Mouse (Mus musculus) erythroblast, embryonic 14.5 days (primary cell): ENCODE data around the gene Cwc15. TPM values are rescaled to one million over a fixed set of nuclear protein-coding genes. Genes with fewer than 3 reads are reported as not detected.

Experiments
- H3K27me3 ChIP-seq: 2 replicates; pipeline ENCODE4 v1.6.1; 2012; ENCODE audit warnings: inconsistent platforms; ENCODE audit not compliant: control insufficient read depth
- H3K36me3 ChIP-seq: 2 replicates; pipeline ENCODE4 v1.6.1; 2012; ENCODE audit warnings: mild to moderate bottlenecking, inconsistent platforms; ENCODE audit not compliant: control insufficient read depth
- H3K4me1 ChIP-seq: 2 replicates; pipeline ENCODE4 v1.6.1; 2012; ENCODE audit warnings: inconsistent platforms; ENCODE audit not compliant: control insufficient read depth
- H3K4me3 ChIP-seq: replicated peaks from 2 replicates; pipeline ENCODE3; 2012; ENCODE audit warnings: moderate library complexity, mild to moderate bottlenecking, inconsistent platforms
- H3K9me3 ChIP-seq: 2 replicates; pipeline ENCODE4 v1.6.1; 2012; ENCODE audit warnings: low read length, inconsistent platforms, mixed read lengths; ENCODE audit not compliant: control insufficient read depth
- GATA1 ChIP-seq: IDR thresholded peaks from 2 replicates; pipeline ENCODE4 v1.6.1; 2012; ENCODE audit warnings: low read length, inconsistent platforms, mixed read lengths
- TAL1 ChIP-seq: IDR thresholded peaks from 3 replicates; pipeline ENCODE4 v1.6.1; 2012; ENCODE audit warnings: low read length, inconsistent platforms, mixed read lengths
- polyA plus RNA-seq: library from polyadenylated mRNA; stranded (reverse); fragments of >175 nt; gene quantifications from 2 replicates; pipeline ENCODE4 v1.2.3, GENCODE M21; 2012

Gene Cwc15
- polyA plus RNA-seq, 1 experiment = 2.1 TPM

- no peaks in the 10 kb centered on the region for H3K9me3 ChIP-seq
- no peaks in the 10 kb centered on the region for H3K4me1 ChIP-seq
- H3K4me3 ChIP-seq = no peak overlapping the region
- TF ChIP-seq GATA1 (no peak), TAL1 (no peak)
- H3K36me3 ChIP-seq = no peaks in the 10 kb centered on the region; the same call in none of the 2 replicates
- no peaks in the 10 kb centered on the region for H3K27me3 ChIP-seq
These were observed 17.7 kb downstream of the Cwc15 start for GRCm38 (mm10) chr9:14518105-14518504.

- TF ChIP-seq TAL1 (no peak), GATA1 (no peak)
- Histone ChIP-seq H3K4me1 (no peaks in the 10 kb centered on the region), H3K9me3 (no peaks in the 10 kb centered on the region)
These were observed 20.7 kb downstream of the Cwc15 start for GRCm38 (mm10) chr9:14520971-14521670.

GRCm38 (mm10) chr9:14521695-14522094, 21.3 kb downstream of the Cwc15 start:
- H3K36me3 ChIP-seq = no peaks in the 10 kb centered on the region
- H3K4me3 ChIP-seq = no peak overlapping the region
- no peaks in the 10 kb centered on the region for H3K9me3 ChIP-seq
- no peaks in the 10 kb centered on the region for H3K27me3 ChIP-seq
- TF ChIP-seq TAL1 = no peak
- TF ChIP-seq GATA1 = no peak
- no peaks in the 10 kb centered on the region for H3K4me1 ChIP-seq

More at GRCm38 (mm10) chr9:14520971-14521670, 20.7 kb downstream of the Cwc15 start:
- H3K36me3 ChIP-seq = no peaks in the 10 kb centered on the region
- H3K27me3 ChIP-seq = no peaks in the 10 kb centered on the region
- H3K4me3 ChIP-seq = no peak overlapping the region

GRCm38 (mm10) chr9:14523408-14524043, 23.1 kb downstream of the Cwc15 start:
- no peak for TF ChIP-seq TAL1
- TF ChIP-seq GATA1 = no peak
- Histone ChIP-seq H3K9me3 (no peaks in the 10 kb centered on the region), H3K4me3 (no peak overlapping the region)

GRCm38 (mm10) chr9:14530004-14530403, 29.6 kb downstream of the Cwc15 start:
- no peaks in the 10 kb centered on the region for H3K27me3 ChIP-seq
- H3K36me3 ChIP-seq = no peaks in the 10 kb centered on the region
- TF ChIP-seq TAL1 (no peak), GATA1 (no peak)

More at GRCm38 (mm10) chr9:14523408-14524043, 23.1 kb downstream of the Cwc15 start:
- Histone ChIP-seq H3K27me3 (no peaks in the 10 kb centered on the region), H3K36me3 (no peaks in the 10 kb centered on the region), H3K4me1 (no peaks in the 10 kb centered on the region)

GRCm38 (mm10) chr9:14532283-14532682, 31.9 kb downstream of the Cwc15 start:
- TF ChIP-seq TAL1 = no peak
- TF ChIP-seq GATA1 = no peak
- Histone ChIP-seq H3K36me3 (no peaks in the 10 kb centered on the region), H3K4me1 (no peaks in the 10 kb centered on the region), H3K4me3 (no peak overlapping the region), H3K27me3 (no peaks in the 10 kb centered on the region), H3K9me3 (no peaks in the 10 kb centered on the region)

More at GRCm38 (mm10) chr9:14530004-14530403, 29.6 kb downstream of the Cwc15 start:
- Histone ChIP-seq H3K4me1 (no peaks in the 10 kb centered on the region), H3K9me3 (no peaks in the 10 kb centered on the region), H3K4me3 (no peak overlapping the region)

- no peak overlapping the region for H3K4me3 ChIP-seq
- H3K4me1 ChIP-seq = no peaks in the 10 kb centered on the region
- H3K27me3 ChIP-seq = no peaks in the 10 kb centered on the region
- TF ChIP-seq GATA1 (no peak), TAL1 (no peak)
- no peaks in the 10 kb centered on the region for H3K36me3 ChIP-seq
- H3K9me3 ChIP-seq = no peaks in the 10 kb centered on the region
These were observed 33.2 kb downstream of the Cwc15 start for GRCm38 (mm10) chr9:14533659-14534058.

GRCm38 (mm10) chr9:14534833-14535456, 34.5 kb downstream of the Cwc15 start:
- no peaks in the 10 kb centered on the region for H3K4me1 ChIP-seq
- H3K4me3 ChIP-seq = no peak overlapping the region
- no peaks in the 10 kb centered on the region for H3K27me3 ChIP-seq
- no peaks in the 10 kb centered on the region for H3K9me3 ChIP-seq
- H3K36me3 ChIP-seq = no peaks in the 10 kb centered on the region
- TF ChIP-seq GATA1 = no peak
- TF ChIP-seq TAL1 = no peak
